Mouse (Mus musculus): ENCODE measurements around the gene 1520401A03Rik.

Gene 1520401A03Rik

DNA sequence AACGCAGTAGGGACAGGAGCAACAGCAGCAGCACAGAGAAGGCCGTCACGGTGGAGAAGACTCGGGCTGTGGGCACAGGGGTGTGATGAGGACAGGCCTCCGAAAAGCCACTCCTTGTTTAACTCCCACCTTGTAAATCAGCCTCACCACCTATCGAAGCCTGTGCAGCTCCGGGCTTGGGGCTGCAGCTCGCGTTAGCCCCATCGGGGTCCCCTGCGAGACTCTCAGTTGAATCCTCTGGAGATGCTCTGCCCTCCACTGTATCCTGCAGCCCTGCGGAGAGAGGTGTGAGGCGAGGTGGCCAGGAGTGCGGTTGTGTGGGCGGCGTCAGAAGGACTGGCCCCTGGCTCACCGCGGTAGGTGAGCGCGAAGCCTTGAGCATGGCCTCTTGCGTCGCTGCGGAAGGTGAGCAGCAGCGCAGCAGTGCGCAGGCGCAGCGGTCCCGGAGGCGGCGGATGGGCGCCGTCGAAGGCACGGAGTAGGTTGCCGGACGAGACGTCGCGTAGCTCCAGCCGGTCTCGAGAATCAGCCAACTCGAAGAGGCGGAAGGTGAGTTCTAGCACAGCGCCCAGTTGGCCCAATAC is 19.7 kb upstream of the 1520401A03Rik start:
- DNase-seq, result no peak

DNA sequence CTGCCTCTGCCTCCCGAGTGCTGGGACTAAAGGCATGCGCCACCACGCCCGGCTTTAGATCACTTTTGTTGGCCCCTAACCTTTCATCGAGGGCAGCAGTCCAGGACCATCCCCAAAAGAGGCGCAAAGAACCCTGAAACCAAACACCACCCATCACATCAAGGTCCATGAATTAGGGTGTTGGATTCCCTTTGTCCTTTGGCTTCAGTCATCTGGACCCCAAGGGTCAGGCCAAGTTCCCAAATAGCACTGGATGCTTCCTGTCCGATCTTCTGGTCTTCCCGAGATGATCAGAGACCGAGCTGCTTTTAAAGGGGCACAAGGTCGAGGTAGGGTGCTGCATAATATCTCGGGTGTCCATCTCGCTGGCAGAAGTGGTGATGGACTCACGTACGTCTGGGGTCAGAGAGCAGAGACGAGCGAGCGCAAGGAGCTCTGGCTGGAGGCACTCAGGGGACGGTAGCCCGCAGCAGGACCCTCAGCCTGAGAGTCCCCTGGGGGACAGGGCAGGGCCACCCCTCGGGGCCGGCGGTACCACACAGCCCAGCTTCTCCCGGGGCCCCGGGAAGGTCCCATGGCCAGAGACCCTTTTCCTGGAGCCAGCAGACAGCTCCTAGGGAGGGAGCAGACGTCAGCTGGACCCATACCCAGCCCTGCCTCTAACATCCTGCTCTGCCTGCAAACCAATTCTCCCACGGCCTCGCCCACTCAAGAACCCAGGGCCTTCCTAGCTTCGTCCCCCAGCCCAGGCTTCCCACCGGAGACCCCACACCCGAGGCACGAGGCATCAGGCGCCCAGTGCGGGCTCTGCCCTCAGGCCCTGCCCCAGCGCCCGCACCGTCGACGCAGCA is 19.0 kb upstream of the 1520401A03Rik start:
- peak; percentile 59 for DNase-seq

DNA sequence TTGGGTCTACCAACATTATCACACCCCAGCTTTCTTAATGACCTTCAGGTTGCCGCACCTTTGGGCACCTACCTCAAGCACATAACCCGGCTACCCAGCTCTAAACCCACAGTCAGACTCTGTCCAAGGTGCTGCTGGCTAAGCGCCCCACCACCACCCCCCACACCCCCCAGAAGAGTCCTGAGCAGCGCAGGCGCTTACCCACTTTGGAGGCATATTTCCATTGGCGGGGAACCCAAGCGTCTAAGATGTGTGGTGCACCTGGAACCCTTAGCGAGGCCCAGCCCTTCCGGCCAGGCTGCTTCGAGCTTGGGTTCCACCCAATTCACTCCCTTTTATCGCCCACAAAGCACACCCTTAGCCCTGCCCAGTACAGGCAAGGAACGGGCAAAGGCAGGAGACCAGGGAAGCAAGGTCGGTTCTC is 18.0 kb upstream of the 1520401A03Rik start, which contains the start of gene Paqr4:
TSS of gene Paqr4 (minus strand) at position 270 of the 424 bp plus-strand sequence.
- DNase-seq, result peak; percentile 70

DNA sequence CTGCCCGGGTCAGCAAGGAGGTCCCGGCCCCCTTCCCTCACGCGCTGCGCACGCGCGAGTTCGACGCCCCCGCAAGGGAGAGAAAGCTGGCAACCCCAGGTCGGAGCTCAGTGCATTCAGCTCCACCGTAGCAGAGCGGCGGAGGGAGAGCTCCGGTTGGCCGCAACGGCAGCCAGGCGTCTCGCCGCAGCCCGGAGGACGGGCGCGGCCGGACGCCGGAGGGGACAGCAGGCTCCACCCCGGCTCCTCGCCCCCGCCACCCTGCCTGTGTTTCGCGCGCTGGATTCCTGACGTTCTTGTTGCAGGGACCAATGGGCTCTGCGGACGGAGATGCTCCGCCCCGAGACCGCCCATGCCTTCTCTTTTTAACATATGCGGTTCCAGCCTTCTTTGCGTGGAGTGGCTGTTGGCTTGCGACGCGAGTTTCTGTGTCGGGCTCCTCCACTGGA is 17.6 kb upstream of the 1520401A03Rik start:
- DNase-seq, result peak; percentile 94

DNA sequence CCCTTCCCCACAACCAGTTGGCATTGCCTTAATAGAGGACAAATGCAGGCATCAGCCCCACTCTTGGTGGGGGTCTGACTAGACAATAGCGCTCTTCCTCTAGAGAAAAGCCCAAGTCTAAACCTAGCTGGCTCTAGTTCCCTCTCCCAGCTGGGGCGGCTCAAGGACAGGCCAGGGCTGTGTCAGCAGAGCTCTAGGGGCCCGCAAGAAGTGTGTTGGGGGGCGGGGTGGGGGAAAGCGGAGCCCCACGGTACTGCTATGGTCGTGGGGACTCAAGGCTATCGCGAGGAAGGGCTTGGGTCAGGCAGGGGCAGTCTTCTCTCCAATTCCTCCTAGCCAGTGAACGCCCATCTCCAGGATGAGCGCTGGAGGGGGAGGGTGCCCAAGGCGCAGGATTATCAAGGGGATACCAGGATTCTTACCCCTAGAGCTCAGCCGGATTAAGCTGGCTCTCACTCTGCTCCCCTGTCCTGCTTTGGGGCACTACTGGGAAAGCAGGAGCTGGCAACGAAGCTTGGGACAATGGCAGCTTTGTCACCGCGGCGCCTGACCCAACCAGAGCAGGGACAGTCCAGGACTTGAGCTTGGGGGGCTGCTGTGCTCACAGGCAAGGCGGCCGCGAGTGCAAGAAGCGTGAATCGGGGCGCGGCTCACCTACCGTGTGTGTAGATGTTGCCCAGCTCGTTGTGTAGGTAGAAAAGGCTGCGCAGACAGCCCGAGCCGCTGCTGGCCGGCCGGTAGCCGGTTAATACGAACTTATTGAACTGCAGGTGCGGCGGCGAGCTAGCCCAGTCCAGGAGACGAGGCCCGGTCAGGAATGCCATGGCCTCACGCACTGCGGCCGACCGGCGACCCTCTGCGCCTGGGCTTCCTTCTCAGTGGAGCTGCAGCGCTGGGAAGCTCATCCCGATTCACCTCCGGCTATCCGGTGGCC is 16.9 kb upstream of the 1520401A03Rik start:
- DNase-seq, result peak; percentile 62

DNA sequence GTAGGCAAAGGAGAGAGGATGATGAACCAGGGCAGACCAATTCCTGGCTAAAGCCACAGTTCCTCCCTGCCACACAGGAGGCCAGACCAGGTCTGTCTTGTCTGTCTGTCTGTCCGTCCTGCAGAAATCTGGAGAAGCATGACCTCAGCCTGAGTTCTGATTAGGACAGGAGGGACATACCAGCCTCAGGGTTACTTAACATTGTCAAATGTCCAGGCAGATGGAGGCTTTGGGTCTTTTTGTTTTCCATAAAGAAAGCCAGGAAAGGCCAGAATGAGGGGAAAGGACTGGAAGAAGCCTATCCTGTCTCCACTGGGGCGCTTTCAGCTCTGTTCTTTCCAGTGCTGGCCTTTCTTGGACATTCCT is 16.2 kb upstream of the 1520401A03Rik start:
- no peak for DNase-seq

DNA sequence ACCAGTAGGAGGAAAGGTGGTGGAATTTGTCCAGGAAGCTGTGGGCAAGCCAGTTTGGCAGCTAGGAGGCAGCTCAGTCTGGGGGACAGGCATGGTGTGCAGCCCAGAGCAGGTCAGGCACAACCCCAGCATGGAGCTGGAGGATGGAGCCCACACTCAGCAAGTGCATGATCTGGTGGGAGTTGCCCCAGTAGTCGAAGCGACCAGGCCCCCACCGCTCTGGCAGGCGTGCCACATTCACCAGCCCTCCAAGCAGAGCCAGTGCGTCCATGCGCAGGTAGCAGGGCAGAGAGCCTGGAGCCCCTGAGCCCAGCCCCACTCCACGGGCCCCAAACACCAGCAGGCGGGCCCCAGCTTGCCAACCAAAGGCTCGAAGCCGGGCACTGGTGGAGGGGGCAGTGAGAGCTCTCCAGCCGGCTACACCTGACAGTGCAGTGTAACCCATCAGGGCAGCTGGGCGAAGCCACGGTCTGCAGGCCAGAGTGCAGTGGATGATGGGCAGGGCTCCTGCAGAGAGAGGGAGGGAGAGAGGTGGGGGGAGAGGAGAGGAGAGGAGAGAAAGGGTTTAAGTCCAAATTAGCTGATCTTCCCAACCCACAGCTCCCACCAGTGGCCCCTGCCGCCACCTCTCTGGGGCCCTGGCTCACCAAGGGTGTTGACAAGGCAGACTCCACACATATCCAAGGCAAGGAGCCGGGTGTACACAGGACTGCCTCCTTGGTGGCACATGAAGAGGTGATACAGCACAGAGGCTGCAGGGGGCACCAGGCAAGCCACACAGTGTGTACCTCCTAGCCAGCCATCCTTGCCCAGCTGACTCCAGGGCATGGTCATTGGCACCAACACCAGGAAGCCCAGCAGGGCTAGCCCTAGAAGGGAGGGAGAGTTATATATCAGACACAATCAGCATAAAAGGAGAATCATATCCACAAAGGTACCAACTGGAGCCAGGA is 15.2 kb upstream of the 1520401A03Rik start:
- DNase-seq, result peak; percentile 59

DNA sequence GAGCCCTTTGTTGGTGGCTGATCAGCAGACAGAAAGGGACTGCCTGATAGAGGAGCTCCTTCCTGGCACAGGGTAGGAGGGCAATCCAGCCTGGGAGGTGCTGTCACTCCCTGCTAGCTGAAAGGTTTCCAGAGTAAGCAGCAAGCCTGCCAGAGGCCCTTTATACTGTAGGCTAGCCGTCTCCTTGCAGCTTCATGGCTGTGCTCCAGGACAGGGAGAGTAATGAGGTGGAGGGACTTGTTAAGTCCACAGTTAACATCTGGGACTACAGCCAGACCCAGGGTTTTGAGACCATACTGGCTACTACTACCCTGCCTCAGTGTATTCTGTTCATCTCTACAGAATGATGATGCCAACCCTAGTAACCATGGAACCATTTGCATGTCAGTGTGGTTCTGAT is 11.8 kb upstream of the 1520401A03Rik start:
- no peak for DNase-seq

DNA sequence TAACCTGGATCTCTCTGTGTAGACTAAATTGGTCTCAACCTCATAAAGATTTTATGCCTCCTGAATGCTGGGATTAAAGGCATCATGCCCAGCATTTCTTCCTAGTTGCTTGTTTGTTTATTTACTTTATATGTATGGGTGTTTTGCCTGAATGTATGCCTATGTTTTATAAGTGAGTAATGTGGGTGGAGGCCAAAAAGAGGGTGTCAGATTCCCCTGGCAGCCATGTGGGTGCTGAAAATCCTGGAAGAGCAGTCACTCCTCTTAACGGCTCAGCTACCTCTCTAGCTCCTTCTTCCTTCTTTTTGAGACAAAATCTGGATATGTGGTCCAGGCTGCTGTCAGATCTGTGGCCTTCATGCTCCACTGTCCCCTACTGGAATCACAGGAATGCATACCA is 7.9 kb upstream of the 1520401A03Rik start:
- no peak for DNase-seq

DNA sequence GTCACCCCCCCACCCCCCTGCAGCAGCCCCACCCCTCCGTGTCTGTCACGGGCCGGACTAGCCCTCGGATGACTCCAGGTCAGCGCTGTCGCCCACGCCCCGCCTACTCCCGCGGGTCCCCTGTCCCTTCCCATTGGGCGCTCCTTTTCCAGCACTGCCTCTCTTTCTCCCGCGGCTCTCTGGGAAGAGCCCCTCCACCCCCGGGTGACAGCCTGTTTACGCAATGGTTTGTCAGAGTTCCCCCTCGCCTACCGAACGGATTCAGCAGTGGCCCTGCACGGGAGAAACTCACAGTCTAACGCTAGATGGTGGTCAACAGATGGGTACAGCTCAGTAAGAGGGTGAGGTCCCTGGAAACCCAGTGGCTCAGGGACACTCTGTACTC is 4.2 kb upstream of the 1520401A03Rik start:
- peak; percentile 78 for DNase-seq

DNA sequence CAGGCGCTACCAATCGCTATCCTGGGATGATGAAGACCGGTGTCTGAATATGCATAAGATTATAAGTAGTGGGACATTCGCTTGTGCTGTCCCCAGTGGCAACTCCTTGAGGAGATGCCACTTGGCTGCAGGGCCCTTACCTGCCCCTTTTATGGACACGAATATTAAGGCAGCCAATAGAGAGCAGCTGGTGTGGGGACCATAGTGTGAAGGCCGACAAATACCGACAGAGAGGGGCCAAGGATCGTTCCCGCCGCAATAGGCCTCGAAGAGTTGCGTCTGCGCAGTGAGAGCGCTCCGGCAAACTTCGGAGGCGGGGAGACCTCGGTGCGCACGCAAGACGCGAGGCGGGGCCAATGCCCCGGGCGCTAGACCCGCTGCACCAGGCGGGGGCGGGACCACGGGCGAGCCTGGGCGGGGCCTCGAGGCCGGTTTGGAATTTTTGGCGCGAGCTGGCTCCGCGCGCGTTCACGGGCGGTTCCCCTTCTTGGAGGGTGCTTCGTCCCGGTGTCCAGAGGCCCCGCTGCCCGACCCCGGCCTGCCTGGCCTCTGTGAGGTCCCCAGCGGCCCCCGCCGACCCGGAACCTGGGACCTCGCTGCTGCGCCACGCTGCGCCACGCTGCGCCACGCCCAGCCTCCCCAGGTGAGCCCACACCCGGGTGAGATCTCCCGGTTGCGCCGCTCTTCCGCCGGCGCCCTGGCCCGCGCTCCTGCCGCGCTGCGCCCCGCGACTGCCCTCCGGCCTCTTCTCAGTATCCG is 3.6 kb upstream of the 1520401A03Rik start, which contains the start of gene Pkmyt1:
TSS of gene Pkmyt1 (plus strand) at position 338 of the 759 bp plus-strand sequence.
- DNase-seq, result peak; percentile 94

DNA sequence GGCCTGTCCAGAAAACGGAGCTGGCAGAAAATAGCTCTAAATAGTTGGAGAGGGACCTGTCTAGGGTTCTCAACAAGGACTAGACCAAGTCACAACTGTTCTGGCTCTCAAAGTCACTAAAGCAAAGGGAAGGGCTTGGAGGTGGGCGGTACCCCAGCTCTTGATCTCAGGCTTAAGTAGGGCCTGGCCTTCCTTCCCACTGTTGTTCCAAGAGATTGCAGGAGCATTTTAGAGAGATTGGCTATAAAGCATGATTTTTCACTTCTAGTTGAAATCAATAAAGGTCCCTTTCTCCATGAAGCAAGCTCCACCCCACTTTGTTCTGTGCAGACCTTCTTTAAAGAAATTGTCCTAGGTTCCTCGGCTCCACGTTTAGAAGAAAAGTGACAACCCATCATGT is 2.9 kb upstream of the 1520401A03Rik start:
- DNase-seq, result peak; percentile 57

DNA sequence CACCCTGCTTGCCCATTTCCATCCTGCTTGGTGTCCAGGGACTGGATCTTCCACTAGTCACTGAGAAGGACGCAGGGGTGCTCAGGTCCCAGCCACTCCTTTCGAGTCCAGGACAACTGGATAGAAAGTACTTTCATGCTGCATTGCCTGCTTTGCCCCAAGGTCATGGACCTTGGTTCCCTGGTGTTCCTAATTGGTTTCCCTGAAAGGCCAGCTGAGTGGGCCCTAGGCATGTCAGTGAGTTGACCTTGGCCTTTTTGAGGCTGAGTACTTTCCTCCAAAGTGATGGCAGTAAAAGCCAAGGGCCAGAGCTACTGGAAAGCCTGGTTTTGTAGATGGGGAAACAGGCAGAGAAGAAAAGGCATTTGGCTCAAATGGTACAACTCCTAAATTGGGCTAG is 697 bp downstream of the 1520401A03Rik start:
- DNase-seq, result no peak

DNA sequence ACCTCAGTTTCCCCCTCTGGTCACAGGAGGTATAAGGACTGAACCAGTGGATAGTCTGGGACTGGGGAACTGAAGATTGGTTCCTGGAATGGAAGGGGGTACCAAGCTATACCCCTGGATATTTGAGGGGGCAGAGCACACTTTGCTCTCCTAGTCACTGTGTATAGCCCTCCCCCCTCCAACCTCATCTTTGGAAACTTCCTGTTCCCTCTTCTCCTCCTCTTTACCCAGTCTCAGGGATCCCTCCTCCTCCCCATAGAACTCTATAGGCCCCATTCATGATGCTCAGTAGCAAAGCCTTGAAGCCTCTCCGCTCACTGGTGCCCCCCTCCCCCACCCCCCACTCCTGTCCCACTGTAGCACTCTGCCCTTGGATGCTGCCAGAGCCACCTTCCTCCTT is 3.1 kb downstream of the 1520401A03Rik start:
- no peak for DNase-seq

DNA sequence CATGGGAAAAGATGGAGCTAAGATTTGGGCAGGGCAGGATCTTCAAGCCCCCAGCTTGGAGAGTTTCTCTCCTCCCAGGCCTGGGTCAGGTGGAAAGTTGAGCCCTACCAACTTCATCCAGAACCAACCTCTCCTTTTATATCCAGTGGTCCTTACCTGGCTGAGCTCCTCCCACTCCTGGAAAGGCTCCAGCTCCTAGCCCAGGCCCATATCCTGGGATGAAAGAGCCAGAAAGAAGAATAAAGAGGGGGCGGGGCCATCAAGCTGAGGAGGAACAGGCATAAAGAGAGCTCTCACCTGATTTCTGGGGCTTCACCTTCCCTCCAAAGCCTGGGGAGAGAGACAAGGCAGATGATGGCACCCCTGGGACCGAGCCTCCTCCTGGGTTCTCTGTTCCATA is 5.6 kb downstream of the 1520401A03Rik start:
- no peak for DNase-seq

DNA sequence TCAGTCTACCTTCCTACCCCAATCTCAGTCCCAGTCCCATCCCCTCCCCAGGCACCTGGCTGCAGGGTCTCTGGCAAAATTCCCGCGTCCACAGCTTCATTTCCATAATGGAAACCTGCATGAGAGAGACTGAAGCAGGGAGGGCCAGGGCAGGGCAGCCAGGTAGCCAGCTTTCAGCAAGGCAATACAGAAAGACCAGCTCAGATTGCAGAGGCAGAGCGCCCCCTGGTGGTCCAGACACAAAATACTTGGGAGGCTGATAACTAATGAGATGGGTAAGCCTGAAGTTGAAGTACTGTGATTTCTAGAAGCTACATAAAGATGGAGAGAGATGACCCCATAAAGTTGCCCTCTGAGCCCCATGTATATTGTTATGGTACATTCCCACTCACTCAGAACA is 16.4 kb downstream of the 1520401A03Rik start:
- peak; percentile 83 for DNase-seq

DNA sequence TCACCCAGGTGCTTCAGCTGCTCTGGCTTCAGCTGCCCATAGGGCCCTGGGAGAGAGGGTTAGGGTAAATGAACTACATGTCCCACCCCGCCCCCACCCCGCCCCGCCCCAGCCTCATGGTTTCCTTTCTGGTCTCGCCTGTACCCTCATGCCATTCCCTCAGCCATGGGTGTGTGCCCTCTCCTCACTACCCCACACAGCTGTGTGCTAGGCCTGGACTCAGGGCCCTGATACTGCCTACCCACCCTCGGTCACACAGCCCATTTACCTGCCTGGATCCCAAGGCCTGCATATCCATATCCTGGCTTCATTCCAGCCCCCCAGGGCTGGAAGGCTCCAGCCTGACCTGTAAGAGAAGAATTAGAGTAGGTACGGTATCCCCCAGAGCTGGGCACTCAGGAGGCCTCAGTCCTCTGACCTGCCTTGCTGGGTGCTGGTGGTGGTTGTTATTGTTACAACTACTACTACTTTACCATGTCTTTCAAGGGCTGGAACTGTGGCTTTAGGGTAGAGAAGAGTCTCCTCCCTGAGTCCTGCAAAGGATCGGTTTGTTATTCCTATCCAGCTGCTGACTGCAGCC is 17.0 kb downstream of the 1520401A03Rik start:
- DNase-seq, result no peak

DNA sequence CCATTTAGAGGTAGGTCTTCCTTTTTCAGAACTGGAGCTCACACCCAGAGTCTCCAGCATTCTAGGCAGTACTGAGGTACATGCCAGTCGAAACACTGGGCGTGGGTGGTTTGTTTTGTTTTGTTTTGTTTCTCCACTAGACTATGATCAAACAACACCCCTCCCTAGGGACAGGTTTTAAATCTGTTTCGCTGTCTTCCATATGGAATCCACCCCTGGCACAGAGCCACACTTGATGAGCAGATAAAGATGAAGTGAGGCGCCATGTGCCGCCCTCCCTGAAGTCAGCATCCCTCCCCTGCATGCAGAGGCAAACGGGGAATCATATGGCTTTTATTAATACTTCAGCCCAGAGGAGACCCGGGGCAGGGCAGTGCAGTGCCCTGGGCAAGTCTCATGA is 17.8 kb downstream of the 1520401A03Rik start:
- no peak for DNase-seq

DNA sequence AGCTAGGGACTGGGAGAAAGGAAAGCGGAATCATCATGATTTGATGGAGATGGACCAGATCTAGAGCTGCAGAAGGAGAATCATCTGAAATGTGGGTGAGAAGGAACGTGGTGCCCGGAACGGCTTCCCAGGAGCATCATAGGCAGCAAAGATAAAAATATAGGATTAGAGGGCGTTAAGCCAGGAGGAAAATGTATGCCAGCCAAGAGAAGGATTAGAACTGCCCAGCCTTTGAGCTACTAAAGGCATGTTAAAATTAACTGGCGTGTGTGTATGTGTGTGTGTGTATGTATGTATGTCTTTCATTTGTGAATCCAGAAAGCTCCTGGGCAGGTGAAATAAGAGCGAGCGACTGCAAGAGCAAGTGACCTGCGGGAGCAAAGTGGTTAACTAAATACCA is 19.3 kb downstream of the 1520401A03Rik start:
- no peak for DNase-seq

DNA sequence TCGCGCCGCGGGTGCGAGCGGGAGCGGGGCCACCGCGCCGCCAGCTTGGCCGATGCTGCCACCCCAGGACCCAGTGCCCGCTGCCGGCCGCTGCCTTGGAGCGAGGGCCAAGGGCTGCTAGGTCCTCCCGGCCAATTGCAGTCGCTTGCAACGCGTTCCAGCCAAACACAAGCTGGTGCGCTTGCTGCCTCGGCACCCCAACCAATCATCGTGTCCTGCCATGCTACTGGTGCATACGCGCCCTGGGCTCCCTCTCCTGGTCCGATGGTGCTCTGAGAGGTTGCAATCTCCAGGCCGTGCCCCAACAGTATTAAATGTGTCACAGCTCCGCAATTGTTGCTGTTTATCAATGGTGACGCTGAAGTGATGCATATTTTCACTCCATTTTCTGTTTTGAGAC is 22.5 kb downstream of the 1520401A03Rik start:
- DNase-seq, result peak; percentile 96

Data from cerebellum, adult 9-10 months (tissue).